Mouse (Mus musculus) hematopoietic stem cell, adult 5-6 weeks (primary cell): ENCODE measurements at regions not wholly inside any gene's neighbourhood (a gene's known extent, or its start where the extent isn't known, plus 50 kb on each side); places are given as distances from the start of the nearest gene placed in this dataset.
A peak's percentile ranks its signal among the peaks of the same experiment; 100 is the strongest.

ENCODE experiments used
- ATAC-seq, 2 experiments: fragments of 125-278 bp in 1 of 2; replicated peaks in 1 of 2; 2 replicates each; pipeline ENCODE4 v1.8.0; 2016 to 2017; ENCODE audit warnings: inconsistent platforms in 2 of 2, mild to moderate bottlenecking in 2 of 2, moderate number of reproducible peaks in 2 of 2, low read depth in 1 of 2, moderate TSS enrichment in 1 of 2; ENCODE audit not compliant: low FRiP score in 2 of 2, poor library complexity in 2 of 2, severe bottlenecking in 2 of 2, insufficient read depth in 1 of 2, low TSS enrichment in 1 of 2

GRCm38 (mm10) chr3:134115007-134115406, 121.3 kb upstream of the Cxxc4 start:
- no peak for ATAC-seq

DNA sequence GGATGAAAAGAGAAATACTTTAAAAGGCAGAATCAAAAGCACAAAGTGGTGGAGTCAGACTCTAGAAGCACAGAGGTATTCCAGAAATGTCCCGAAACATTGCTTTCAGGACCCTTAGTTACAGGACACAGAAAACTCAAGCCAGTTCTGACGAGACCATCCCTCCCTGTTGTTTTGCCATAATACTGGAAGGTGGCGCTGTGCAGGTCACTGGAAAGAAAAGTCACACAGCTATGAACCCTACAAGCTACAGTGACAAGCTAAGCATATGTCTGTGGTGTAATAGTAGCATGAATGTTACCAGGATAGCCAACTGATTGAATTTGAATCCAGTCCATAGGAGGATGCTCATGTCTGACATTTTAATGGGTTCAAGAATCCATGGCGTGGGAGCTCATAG, 117.4 kb upstream of the Cxxc4 start:
- ATAC-seq = no peak

- ATAC-seq = no peak
Measured at GRCm38 (mm10) chr3:134124982-134125381, 111.3 kb upstream of the Cxxc4 start.

GRCm38 (mm10) chr3:134130412-134130811, 105.9 kb upstream of the Cxxc4 start:
- no peak for ATAC-seq

DNA sequence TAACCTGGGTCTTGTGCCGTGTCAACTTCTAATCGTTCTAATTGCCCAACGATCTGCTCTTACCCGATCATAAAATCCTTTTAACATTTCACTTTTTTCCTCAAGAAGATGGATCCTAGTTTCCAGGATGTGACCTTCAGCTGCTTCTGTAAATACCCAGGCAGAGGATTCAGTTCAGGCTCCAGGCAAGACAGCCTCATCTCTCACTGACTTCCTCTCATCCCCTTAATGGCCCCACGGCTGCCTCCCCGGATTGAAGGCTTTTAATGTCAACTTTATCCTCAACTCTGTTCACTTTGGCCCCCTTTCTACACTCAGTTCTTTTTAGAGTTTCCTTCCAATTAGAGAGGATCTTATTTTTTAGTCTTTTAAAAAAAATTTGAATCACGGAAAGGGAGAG, 91.0 kb upstream of the Cxxc4 start:
- ATAC-seq = peak in 1 of 2 experiments; percentile 32; a peak in 2 of 4 replicates

DNA sequence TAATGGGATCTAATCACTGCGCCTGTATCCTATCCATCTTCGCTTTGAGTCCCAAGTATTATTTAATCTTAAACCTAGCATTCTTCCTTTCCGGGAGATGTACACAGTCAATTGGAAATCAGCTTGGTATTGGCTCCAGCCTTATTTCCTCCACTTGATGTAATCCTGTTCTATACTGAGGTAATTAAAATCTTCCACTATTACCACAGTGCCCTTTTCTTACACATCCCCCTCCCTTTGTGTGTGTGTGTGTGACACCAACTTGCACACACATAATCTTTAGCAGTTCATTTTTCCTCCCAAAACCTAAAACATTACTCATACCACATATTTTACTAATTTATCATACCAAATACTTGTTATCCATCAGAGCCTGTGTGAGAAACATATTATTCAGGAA, 90.3 kb upstream of the Cxxc4 start:
- no peak for ATAC-seq

GRCm38 (mm10) chr3:134146373-134147224, 89.7 kb upstream of the Cxxc4 start:
- ATAC-seq = peak; percentile 45 to 65

DNA sequence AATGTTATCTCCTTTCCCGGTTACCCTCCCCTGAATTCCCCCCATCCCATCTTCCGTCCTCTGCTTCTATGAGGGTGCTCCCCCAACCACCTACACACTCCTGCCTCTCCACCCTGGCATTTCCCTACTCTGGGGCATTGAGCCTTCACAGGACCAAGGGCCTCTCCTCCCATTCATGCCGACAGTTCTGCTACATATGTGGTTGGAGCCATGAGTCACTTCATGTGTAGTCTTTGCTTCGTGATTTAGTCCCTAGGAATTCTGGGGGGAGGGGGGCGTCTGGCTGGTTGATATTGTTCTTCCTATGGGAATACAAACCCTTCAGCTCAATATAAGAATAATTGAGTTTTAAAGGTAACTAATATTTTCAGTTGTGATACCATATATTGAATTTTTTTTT, 74.0 kb upstream of the Cxxc4 start:
- no peak for ATAC-seq

GRCm38 (mm10) chr3:134169922-134170321, 66.4 kb upstream of the Cxxc4 start:
- no peak for ATAC-seq

GRCm38 (mm10) chr3:134172357-134172756, 63.9 kb upstream of the Cxxc4 start:
- no peak for ATAC-seq

DNA sequence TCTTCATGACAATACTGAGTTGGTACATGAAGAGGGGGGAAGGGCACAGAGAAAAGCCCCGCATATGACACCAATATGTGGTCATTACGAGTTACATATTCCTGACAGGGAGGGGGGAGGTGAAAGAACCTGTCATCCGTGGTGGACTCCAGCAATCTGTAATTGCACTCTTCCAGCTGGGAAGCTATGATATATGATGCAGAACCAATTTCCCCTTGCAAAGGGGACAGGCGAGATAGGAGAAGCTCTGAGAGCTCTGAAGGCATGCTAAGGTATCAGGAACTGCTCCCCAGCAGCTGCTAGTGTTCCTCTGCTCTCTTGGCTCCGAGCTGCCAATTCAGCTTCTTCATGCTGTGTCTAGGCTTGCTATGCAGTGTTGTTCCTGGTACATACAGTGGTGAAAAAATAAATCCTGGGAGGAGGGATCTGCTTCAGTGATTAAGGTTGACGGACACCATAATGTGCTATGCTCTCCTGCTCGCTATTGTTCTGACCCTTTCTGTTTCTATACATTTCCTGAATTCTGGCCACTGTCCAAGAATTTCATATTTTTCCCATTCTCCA, 57.7 kb upstream of the Cxxc4 start:
- no peak for ATAC-seq

GRCm38 (mm10) chr3:134184042-134184441, 52.2 kb upstream of the Cxxc4 start:
- no peak for ATAC-seq
